Mouse (Mus musculus) urinary bladder, postnatal 10 days (tissue): Measurements from ENCODE around the gene Pcx.
"Not testable (repeated sequence)": the region's sequence is repeated elsewhere in the genome, so short reads cannot be mapped to it uniquely, and the experiment has no call there.

Experiments used
- DNase-seq: peaks from one replicate; pipeline ENCODE4 v3.0.0; 2022; ENCODE audit warnings: low spot score

Pcx gene

DNA sequence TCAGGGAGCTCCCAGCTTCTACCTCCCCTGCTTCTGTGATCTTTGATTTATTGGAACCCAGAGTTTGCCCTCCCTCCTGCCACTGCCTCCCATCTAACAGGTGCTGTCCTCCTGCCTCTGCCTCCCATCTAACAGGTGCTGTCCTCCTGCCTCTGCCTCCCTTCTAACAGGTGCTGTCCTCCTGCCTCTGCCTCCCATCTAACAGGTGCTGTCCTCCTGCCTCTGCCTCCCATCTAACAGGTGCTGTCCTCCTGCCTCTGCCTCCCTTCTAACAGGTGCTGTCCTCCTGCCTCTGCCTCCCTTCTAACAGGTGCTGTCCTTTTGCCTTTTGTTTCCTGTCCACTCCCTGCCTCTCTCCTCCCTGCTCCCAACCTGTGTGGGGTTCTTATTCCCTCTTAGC lies 76.5 kb downstream of the Pcx start:
- DNase-seq, result not testable (repeated sequence)

DNA sequence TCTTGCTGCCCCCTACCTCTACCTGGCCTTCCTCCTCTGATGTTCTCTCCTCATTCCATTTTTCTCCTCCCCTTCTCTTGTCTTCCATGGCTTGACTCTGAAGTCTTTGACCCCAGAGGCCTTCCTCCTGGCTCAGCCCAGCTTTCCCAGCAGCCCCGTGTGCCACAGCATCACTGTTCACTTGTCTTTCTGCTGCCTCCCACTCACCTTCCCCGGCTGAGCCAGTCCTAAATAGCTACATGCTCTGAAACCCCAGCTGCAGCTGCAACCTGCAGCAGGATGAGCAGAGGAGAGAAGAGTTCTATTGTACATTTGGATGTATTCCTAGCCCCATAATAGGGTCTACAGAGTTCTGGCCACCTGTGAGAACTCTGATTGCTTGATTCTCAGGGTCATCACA lies 77.2 kb downstream of the Pcx start:
- no peak for DNase-seq

DNA sequence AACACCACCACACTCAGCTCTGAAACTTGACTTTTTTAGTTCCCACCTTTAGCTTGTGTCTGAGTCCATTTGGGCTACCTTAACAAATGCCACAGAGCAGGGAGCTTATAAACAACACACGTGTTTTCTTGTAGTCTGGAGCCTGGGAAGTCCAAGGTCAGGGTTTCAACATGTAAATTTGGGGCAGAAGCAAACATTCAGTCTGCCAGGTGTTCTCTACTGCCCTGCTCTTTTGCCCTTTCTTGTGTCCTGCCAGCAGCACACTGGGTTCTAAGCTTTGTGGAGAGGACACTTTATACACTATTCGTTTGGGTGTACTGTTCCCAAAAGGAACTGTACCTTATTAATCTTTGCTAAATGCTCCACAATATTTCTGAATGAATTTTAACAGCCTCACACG lies 78.2 kb downstream of the Pcx start:
- DNase-seq, result no peak

DNA sequence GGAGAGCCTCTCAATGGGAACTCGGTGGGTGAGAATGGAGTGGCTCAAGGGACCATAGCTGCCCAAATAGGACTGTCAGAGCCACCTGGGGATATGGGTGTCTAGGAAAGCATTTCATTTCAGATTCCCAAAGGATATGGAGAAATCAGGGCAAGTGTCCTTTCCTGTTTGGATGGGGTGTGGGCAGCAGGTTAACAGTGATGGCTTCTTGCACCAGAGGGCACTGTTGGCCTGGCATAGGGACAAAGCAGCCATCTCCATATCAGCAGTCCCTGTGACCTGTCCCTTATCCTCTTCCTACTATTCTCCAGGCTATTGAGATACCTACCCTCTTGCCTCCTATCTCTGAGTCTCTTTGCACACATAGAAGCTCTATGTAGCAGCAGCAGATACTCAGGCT lies 78.8 kb downstream of the Pcx start:
- DNase-seq, result no peak

DNA sequence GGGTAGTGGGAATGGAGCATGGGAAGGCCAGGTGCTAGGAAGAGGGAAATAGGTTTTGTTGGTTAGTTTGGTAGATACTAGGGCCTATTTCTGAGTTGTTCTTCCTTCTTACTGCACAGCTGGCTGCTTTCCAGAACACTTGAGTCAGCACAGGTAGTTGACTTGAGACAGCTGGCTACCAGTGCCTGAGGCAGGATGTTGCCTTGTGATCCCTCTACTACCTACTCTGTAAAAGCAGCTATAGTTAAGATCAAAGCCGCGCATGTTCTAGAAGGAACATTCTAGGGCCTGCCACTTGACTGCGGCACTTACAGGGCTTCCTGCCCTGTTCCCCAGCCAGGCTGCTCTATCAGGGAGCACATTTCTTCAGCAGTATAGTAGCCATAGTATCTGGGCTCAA lies 79.8 kb downstream of the Pcx start:
- no peak for DNase-seq

DNA sequence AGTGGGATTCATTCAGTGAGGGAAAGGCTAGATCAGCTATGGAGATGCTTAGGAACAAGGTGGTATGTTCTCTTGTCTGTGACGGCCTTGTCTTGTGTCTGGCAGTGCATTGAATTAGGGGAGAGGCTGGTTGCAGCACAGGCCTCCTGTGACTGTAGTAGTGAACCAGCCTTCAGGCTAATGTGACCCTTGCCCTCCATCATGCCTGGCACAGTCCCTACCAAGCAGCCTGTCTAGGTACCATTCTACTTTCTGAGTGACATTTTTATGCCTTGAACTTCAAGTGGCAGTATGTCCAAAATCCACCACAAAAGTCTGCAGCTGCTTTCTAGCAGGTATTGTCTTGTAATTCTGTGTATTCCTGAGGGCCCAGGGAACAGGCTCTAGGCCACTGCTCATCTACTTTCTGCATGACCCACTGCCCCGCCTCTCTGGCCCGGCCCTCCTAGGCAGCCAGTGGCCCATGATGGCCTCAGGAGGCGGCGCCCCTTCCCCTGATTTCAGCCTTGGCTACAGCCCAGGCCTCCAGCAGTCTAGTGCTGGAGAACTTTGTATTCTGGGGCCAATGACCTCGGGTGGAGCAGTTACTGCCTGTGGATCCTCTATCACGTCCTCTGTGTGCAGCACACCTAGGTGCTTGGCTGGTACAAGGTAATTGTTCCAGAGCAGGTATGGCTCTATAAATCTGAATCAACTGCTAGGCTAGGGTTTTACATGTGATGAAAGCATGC lies 83.7 kb downstream of the Pcx start:
- DNase-seq, result no peak

DNA sequence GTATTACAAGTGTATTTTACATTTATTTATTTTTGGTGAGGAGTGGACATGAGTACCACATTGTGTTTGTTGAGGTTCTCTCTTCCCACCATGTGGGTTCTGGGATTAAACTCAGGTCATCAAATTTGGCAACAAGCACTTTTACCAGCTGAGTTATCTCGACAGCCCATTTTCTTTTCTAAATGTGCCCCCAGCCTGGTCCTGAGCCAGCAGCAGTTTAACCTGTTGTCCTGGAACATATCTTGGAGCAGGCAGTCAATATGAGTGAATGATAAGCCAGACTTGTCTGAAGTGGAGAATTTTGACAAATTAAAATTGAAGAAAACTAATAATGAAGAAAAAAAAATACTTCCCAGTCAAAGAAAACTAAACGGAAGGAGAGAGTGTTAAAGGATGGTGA lies 85.8 kb downstream of the Pcx start:
- no peak for DNase-seq

DNA sequence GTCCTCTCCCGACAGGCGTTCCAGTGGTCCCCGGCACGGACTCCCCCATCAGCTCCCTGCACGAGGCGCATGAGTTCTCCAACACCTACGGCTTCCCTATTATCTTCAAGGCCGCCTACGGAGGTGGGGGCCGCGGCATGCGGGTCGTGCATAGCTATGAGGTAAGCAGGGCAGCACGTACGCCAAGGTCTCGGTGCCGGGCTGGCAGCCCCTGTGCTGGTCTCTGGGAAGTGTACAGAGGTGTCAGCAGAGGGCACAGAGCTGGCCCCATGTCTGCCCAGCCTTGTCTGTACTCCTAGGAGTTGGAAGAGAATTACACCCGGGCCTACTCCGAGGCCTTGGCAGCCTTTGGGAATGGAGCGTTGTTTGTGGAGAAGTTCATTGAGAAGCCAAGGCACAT lies 92.2 kb downstream of the Pcx start:
- no peak for DNase-seq

DNA sequence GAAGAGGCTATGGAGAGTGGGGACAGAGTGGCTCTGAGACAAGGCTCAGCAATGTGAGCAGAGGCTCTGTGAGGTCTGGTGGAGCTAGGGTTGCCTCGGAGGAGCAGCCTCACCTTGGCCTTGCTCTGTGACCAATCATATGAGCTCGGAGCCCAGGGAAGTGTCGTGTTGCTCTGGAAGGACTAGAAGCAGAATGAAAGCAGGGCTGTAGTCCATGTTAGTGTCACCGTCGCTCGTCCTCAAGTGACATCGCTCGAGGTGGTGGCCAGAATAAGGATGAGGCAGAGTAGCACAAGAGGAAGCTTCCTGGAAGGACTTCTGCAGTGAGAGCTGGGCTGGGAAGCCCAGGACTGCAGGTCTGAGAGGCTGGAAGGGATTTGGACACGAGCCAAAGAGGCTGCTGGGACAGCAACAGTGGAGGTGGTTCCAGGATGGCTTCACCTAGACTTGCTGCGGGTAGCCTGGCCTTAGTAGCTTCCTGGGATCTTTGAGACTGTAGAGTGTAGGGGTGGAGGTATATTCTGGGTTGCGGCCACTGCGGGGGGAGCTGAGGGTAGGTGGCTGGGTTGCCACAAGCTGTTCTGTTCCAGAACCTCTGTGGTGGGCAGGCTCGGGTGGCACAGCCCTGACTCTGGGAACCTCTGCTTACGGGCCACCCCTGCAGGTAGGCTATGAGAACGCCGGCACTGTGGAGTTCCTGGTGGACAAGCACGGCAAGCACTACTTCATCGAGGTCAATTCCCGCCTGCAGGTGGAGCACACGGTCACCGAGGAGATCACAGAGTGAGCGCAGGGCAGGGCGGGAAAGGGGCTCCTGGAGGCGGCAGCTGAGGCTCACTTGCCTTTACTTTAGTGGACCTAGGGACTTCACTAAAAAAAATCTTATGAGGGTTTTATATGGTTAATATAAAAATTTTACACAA lies 93.8 kb downstream of the Pcx start:
- no peak for DNase-seq

DNA sequence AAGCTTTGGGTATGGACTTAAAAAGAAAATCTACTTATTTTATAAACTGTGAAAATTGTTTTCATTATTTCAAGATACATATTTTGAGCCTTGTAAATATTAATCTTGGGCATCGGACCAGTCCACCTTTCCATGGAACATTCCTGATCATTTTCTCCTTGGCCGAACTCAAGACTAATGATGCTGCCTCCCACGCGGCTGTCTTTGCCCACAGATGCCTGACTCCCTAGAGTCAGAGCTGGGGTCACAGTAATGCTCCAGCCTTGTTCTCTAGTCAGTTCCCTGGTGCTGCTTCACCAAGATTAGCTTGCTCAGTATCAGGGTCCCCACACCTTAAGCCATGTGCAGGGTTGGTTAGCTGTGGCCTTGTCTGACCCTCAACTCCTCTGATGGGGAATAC lies 95.4 kb downstream of the Pcx start:
- no peak for DNase-seq

DNA sequence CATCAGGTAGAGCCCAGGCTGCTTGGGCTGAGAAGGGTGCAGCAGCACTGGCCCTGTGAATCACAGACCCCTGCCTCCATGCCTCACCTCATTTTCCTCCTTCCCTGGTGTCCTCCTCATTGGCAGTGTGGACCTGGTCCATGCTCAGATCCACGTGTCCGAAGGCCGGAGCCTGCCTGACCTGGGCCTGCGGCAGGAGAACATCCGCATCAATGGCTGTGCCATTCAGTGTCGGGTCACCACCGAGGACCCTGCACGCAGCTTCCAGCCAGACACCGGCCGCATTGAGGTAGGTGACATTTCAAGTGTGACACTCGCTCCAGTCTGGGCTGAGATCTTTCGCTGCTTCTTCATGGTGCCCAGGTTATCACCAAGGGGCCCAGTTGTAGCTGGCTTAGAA lies 97.1 kb downstream of the Pcx start:
- DNase-seq, result no peak

DNA sequence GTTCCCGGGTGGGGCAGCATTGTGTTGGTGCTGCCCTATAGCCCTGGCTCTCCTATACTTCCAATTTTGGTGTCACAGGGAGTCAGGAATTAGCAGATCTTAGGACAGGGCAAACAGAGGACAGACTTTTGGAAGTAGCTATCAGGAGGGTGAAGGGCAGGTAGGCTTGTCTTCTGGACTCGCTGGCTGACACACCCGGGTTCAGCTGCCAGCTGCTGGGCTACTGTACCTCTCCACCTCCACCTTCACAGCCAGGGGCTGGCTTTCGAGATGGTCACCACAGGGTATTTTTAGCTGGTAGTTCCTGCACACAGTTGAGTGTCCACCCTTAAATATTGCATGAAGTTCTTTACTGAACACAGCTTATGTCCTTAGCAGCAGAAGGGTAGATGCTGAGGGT lies 98.2 kb downstream of the Pcx start:
- DNase-seq, result no peak

DNA sequence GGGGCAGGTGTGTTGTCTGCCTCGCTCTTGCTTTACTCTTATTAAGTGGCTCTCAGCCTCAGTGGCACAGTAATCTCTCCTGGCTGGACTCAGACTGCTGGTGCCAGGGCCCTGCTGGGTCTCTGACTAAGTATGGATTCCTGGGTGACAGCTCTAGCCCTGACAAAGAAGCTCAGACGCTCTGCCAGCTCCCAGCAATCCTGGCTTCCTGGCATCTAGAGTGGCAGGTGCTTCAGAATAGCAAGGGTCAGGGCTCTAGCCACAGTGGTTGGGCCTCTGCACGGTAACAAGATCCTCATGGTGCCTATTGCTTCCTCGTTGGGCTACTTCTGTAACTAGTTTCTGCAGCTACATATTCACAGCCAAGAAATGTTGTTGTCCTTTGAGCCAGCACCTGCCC lies 99.8 kb downstream of the Pcx start:
- DNase-seq, result no peak

DNA sequence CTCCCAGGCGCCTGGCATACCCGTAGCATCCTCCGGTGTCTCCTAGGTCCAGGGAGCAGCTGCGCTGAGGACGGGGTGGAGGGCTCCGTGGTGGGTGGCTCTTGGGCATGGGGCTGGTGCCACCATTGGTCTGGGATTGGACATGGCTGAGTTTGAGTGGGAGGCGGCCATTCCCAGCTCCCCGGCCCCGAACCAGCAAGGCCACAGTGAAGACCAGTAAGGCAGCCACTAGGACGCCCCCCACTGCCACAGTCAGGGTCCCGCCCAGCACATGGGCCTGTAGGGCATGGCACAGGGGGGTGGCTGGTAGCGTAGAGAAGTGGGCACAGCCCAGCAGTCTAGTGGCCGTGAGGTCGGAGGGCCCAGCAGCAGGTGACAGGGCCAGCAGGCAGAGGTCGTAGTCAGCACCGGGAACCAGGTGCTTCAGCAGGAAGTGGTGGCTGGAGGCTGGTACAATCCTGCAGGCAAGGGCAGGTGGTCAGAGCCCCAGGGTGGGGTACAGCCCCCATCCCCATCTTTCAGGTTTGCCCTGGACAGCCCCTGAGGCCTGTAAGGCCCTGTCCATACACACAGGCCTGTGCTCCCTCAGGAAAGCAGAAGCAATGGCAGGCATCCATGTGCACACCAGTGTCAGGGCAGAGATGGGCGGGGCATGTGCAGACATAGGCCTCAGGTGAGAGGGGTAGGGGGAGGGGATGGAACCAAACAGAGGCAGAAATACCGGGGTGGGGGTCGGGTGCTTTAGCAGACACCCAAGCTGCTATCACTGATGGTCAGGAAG lies 102.1 kb downstream of the Pcx start:
- DNase-seq, result no peak

DNA sequence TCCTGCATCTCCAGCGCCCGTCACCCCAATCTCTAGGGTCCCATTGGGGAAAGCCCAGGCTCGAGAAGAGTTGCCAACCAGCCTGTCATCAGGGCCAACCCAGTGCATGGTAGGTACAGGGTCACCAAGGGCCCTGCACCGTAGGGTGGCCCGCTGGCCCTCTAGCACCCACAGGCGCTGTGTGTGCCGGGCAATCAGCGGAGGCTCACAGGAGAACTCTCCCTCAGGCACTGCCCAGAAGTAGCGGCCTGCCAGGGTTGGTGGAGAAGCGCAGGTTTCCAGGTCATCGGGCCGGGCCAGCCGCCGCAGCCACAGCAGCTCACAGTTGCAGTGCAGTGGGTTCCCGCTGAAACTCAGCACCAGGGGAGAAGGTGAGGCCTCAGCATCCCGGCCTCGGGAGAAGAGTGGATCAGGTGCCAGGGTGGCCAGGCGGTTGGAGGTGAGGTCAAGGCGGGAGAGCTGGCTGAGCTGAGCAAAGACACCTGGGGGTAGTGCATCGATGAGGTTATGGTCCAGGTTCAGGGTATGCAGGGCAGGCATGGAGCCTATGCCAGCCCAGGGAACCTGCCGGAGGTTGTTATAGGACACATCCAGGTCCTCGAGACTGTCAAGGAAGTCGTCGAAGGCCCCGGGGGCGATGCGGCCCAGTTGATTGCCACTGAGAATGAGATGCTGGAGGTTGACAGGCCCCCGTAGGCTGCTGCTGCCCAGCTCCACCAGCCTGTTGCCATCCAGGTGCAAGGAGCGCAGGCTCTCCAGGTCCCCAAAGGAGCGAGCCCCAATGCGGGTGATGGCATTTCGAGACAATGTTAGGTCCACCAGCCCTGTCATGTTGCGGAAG lies 103.4 kb downstream of the Pcx start:
- no peak for DNase-seq

DNA sequence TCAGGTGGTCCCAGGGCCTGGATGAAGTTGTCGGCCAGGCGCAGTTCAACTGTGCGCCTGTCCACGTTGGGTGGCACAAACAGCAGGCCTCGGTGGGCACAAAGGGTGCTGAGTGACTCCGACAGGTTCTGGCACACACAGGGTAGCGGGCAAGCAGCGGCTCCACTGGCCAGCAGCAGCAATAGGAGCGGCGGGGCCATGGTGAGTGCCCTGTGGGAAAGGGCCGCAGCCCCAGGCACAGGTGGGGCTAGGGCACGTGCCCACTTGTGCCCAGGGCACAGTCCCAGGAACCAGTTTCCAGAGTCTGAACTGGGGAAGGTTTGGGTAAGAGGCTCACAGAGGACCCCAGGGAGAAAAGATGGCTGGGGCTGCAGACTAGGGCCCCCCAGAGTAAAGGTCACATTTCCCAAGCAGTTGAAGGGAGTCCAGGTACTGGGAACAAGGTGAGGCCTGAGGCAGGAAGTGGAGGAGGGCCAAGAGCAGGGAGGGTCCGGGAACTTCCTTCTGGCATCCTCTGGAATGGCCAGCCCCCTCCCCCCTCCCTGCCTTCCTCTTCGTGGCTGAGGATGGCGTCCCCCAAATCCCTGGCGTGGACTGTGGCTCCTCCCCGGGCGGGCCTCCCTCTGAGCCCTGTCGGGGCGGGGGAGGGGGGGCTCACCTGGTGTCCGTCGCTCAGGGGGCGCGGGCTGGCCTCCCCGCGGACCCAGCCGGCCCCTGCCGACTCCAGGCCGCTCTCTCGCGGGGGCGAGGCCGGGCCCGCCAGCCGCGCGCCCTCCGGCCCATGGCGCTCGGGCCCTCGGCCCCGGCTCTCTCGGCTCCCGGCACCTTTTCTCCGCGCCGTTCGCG lies 104.3 kb downstream of the Pcx start:
- no peak for DNase-seq

DNA sequence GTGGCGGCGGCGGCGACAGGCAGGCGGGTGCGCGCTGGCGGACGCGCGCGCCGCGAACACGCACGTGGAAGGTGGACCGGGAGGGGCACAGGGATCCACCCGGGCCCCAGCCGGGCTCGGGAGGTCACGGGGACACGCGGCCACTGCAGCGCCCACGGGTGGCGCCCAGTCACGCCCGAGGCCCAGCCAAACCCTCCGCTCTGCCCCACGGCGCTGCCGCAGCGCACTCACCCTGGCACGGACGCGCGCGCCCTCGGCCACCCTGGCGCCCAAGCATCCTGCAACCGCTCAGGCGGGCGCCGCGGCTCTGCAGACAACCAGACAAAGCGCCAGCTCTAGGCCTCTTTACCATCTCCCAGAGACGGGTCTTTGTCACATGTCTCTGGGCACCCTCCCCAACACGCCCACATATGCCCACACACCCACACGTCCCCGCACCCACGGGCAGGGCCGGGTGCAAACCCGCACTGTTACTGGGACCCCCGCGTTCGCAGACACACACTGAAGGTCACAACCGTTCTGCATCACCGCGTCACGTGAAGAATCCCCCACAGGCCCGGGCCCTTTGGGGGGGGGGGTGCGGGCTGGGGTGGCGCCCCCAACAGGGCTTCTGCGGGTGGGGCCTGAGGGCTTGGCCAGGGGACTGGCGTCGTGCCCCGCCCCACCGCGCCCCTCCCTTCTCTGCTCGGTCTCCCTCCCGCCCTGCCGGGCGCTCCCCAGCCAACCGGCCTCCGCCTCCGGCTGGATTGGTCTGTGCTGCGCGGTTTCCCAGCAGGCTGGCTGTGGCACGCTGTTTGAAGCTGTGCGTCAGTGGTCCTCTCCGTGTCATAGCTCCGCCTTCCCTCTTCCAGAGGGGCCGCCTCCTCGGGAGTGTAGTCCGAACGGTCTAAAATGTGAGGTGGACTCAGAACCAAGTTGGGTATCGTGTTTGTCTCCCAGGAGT lies 105.2 kb downstream of the Pcx start, which contains the start of gene Lrfn4:
TSS of gene Lrfn4 (minus strand) at position 517 of the 943 bp plus-strand sequence.
- peak; percentile 67 for DNase-seq

DNA sequence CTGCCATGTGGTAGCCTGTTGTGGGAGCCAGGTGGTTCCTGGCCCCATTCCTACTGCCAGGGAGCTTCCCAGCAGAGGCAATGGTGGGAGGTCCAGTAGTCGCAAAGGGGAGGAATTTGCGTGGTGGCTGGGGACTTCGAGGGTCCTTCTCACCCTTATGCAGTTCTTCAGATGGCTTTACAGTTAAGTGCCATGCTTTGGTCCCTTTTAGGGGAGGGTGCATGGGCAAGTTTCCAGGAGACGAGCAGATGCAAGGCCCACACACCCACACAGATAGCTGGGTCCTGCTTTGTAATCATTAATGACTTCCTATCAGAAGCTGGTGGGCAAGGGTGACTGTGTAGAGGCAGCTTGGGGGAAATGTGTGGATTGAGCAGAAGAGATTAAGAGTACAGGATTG lies 106.3 kb downstream of the Pcx start:
- DNase-seq, result no peak

DNA sequence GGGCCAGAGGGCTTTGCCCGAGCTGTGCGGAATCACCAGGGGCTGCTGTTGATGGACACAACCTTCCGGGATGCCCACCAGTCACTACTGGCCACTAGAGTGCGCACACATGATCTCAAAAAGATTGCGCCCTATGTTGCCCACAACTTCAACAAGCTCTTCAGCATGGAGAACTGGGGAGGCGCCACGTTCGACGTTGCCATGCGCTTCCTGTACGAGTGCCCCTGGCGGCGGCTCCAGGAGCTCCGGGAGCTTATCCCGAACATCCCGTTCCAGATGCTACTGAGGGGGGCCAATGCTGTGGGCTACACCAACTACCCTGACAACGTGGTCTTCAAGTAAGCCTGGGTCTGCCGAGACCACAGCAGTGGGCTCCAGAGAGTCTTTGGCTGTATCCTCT lies 107.9 kb downstream of the Pcx start:
- DNase-seq, result no peak

DNA sequence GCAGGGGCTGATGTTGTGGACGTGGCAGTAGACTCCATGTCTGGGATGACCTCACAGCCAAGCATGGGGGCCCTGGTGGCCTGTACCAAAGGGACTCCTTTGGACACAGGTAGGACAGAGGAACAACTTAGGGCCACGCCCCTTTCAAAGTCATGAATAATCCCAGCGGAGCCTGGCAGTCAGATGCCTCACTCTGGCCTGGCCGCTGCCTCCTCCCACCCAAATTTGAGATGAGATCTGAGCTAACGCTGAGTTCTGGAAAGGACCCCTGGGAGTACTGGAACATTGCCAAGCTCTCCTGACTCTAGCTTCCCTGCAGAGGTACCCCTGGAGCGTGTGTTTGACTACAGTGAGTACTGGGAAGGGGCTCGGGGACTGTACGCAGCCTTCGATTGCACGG lies 109.2 kb downstream of the Pcx start:
- no peak for DNase-seq
